Comparison of ENCODE assay signal across 11 mouse cellular contexts in genomic region chr2:3887845-3888433, GRCm38 (mm10).
DNase-seq lines count a peak whose midpoint lies in the region; ATAC-seq and TF ChIP-seq lines count a peak whose summit lies in the region.
"Had no signal": no experiment of that assay in that cellular context is flagged by ENCODE, and none has a peak within 500 bp of the region (broad histone marks: within the 10 kb centered on the region; RNA-seq: fewer than 3 reads in every experiment).

No protein-coding gene starts in this region.

- no peaks in the 10 kb centered on the region for H3K9me3 ChIP-seq in lung, embryonic 16.5 days (ENCODE audit: control insufficient read depth, low read length)
- no peaks in the 10 kb centered on the region for H3K9me3 ChIP-seq in hindbrain, embryonic 14.5 days (ENCODE audit: control insufficient read depth, low read length)
- H3K9me3 ChIP-seq in midbrain, embryonic 15.5 days, result no peaks in the 10 kb centered on the region
- H3K9me3 ChIP-seq in stomach, postnatal 0 days (ENCODE audit: control insufficient read depth, low read length), result no peaks in the 10 kb centered on the region

- 38% methylated on average over 14 of the region's 14 CpGs for WGBS in lung, embryonic 16.5 days
- WGBS in hindbrain, embryonic 14.5 days, result 31% methylated on average over 14 of the region's 14 CpGs
- WGBS in midbrain, embryonic 15.5 days, result 27% methylated on average over 14 of the region's 14 CpGs
- 28% methylated on average over 14 of the region's 14 CpGs for WGBS in stomach, postnatal 0 days

- H3K9ac ChIP-seq in lung, embryonic 16.5 days (ENCODE audit: low read length), result no peak overlapping the region
- H3K9ac ChIP-seq in hindbrain, embryonic 14.5 days, result no peak overlapping the region
- H3K9ac ChIP-seq in midbrain, embryonic 15.5 days, result no peak overlapping the region; the same call in 1 of the 2 replicates
- no peak overlapping the region for H3K9ac ChIP-seq in stomach, postnatal 0 days (ENCODE audit: low read length)

- ATAC-seq in lung, embryonic 16.5 days (ENCODE audit: low read depth), result no peak
- peak; percentile 51 for ATAC-seq in hindbrain, embryonic 14.5 days (ENCODE audit: low FRiP score)
- ATAC-seq in midbrain, embryonic 15.5 days (replicated peaks), result peak; percentile 59
- ATAC-seq in stomach, postnatal 0 days (ENCODE audit: low FRiP score, low TSS enrichment), result no peak

- H3K4me3 ChIP-seq in lung, embryonic 16.5 days (ENCODE audit: low read length), result no peak overlapping the region
- H3K4me3 ChIP-seq in hindbrain, embryonic 14.5 days (replicated peaks; ENCODE audit: low read length), result no peak overlapping the region
- 0 out of 2 replicates have a peak overlapping the region, but pooled peaks have one; percentile 12 for H3K4me3 ChIP-seq in midbrain, embryonic 15.5 days
- no peak overlapping the region for H3K4me3 ChIP-seq in stomach, postnatal 0 days (ENCODE audit: low read depth, low read length)

- H3K36me3 ChIP-seq in lung, embryonic 16.5 days (ENCODE audit: control insufficient read depth, insufficient read depth, low read length), result no peaks in the 10 kb centered on the region
- H3K36me3 ChIP-seq in hindbrain, embryonic 14.5 days (replicated peaks; ENCODE audit: control insufficient read depth, insufficient read depth), result no peaks in the 10 kb centered on the region
- H3K36me3 ChIP-seq in midbrain, embryonic 15.5 days (replicated peaks), result no peaks in the 10 kb centered on the region
- no peaks in the 10 kb centered on the region for H3K36me3 ChIP-seq in stomach, postnatal 0 days (ENCODE audit: control insufficient read depth, insufficient read depth, low read length)

- TF ChIP-seq EP300 in stomach, postnatal 0 days (optimal IDR thresholded peaks at IDR 0.05), result no peak

- DNase-seq in lung, postnatal 14 days, result no peak
- no peak for DNase-seq in hindbrain, embryonic 14.5 days (ENCODE audit: low spot score)
- no peak for DNase-seq in stomach, postnatal 0 days (ENCODE audit: low spot score)
- no peak for DNase-seq in left cerebral cortex, adult 18-20 months (ENCODE audit: low spot score in 2 of 2)
- DNase-seq in adrenal gland, postnatal 36 days, result no peak
- no peak for DNase-seq in cerebellum, postnatal 4 days (ENCODE audit: low spot score in 2 of 2)
- DNase-seq: adrenal gland, postnatal 25 days; cerebellum, adult 8-10 months; gastrocnemius, postnatal 25 days had no signal

- TF ChIP-seq CTCF in stomach, postnatal 0 days (IDR thresholded peaks at IDR 0.05; ENCODE audit: low read depth), result no peak

- H3K4me2 ChIP-seq in lung, embryonic 16.5 days (ENCODE audit: low read depth, low read length), result 0 out of 2 replicates have a peak overlapping the region, but pooled peaks have one; percentile 3
- H3K4me2 ChIP-seq in hindbrain, embryonic 14.5 days (replicated peaks), result peak overlapping the region; percentile 44
- peak overlapping the region; percentile 43 for H3K4me2 ChIP-seq in midbrain, embryonic 15.5 days
- 0 out of 2 replicates have a peak overlapping the region, but pooled peaks have one; percentile 20 for H3K4me2 ChIP-seq in stomach, postnatal 0 days (replicated peaks; ENCODE audit: low read depth)

- H3K4me1 ChIP-seq in lung, embryonic 16.5 days (replicated peaks; ENCODE audit: control insufficient read depth, insufficient read depth, low read length), result no peaks in the 10 kb centered on the region
- peaks cover 23% of the 10 kb centered on the region for H3K4me1 ChIP-seq in hindbrain, embryonic 14.5 days (replicated peaks; ENCODE audit: control insufficient read depth, insufficient read depth, low read length)
- H3K4me1 ChIP-seq in midbrain, embryonic 15.5 days, result peaks cover 7% of the 10 kb centered on the region
- no peaks in the 10 kb centered on the region for H3K4me1 ChIP-seq in stomach, postnatal 0 days (replicated peaks; ENCODE audit: control insufficient read depth, insufficient read depth)

- no peak overlapping the region for H3K27ac ChIP-seq in lung, embryonic 16.5 days (ENCODE audit: low read length)
- H3K27ac ChIP-seq in hindbrain, embryonic 14.5 days, result no peak overlapping the region
- H3K27ac ChIP-seq in midbrain, embryonic 15.5 days, result no peak overlapping the region
- no peak overlapping the region for H3K27ac ChIP-seq in stomach, postnatal 0 days (replicated peaks)

- H3K27me3 ChIP-seq in lung, embryonic 16.5 days (ENCODE audit: control insufficient read depth, insufficient read depth, low read depth, low read length), result no peaks in the 10 kb centered on the region
- no peaks in the 10 kb centered on the region for H3K27me3 ChIP-seq in hindbrain, embryonic 14.5 days (ENCODE audit: control insufficient read depth, insufficient read depth, low read length)
- no peaks in the 10 kb centered on the region for H3K27me3 ChIP-seq in midbrain, embryonic 15.5 days (replicated peaks)
- H3K27me3 ChIP-seq in stomach, postnatal 0 days (ENCODE audit: control insufficient read depth, insufficient read depth, low read length), result no peaks in the 10 kb centered on the region

Comparison
In these comparisons a context has a peak if more than half of its experiments do, and no peak if none do; other contexts are left out.
1. ATAC-seq: peak in hindbrain, embryonic 14.5 days (single experiment) and midbrain, embryonic 15.5 days (single experiment); none in lung, embryonic 16.5 days (single experiment) and stomach, postnatal 0 days (single experiment).
2. Peak in every context shown above with its lines, with median percentiles within 50 percentile points of each other: H3K4me2 ChIP-seq.